Mouse (Mus musculus) embryo, embryonic 11.5 days (tissue): ENCODE measurements at regions not wholly inside any gene's neighbourhood (a gene's known extent, or its start where the extent isn't known, plus 50 kb on each side); places are given as distances from the start of the nearest gene placed in this dataset.

Experiments
- DNase-seq: peaks from one replicate; pipeline ENCODE4 v3.0.0-alpha.2; 2012; ENCODE audit warnings: low read depth, low spot score

DNA sequence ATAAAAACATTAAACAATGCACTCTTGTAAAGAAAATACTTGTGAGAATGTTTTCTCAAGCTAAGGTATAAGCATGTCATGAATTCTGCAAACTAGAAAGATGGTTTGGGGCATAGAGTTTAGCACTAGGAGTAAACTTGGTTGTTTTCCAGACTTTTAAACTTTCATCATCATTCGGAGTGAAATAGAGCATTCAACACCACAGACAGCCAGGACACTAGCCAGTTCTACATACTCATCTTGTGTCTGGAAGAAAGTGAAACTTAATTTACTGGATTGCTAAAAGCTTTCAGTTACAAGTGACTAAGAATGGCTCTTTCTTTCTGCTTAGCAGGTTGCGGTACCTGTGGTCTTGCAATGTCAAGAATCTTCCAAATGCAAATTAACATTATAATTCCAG is 119.9 kb upstream of the Kcnip4 start:
- no peak for DNase-seq

- DNase-seq: no peak
Measured at GRCm38 (mm10) chr5:49642439-49642838, 117.7 kb upstream of the Kcnip4 start.

DNA sequence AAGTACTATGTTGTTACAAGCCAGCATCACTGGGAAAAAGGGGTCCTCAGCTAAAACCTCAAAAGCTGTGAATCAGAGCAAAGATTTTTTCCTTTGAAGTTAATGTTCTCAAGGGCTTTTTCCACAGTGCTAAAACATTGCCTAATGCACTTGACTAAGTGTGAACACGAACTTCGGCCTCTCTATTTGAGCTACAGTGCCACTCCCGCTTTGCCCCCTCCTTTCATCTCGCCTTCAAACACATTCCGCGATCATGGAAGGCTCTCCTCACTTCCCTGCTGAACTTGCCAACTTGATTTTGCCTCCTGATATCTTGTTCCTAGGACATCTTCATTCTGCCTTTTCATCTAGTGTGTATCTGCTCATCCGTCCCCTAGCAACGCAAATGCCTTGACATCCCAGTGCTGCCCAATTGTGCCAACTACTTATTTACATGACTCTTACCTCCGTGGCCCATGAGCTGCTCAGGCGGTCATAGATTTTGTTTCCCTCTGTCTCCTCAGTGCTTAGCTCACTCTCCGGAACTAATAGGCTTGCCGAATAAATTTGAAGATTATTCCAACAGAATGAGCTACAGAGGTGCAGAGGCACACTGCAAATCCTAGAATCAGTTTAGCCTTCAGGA is 116.6 kb upstream of the Kcnip4 start:
- no peak for DNase-seq

- no peak for DNase-seq
Measured at GRCm38 (mm10) chr5:49639637-49640036, 114.9 kb upstream of the Kcnip4 start.

DNA sequence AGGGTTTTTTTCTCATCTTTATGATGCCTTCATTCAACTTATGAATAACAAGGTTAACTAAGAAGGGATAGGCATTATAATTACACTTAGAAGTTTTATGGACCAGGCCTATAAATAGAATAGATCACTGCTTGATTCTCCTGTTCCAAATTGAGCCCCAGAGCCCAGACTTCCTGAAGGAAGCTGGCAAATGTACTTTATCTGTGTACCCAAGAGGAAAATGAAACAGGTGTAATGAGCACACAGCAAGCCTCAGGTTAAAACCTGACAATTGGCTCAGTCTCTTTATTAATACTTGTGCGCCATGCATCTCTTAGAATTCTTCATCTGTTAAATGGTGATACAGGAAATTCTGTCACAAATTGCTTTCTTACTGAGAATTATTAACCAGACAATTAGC is 95.4 kb upstream of the Kcnip4 start:
- DNase-seq: no peak

DNA sequence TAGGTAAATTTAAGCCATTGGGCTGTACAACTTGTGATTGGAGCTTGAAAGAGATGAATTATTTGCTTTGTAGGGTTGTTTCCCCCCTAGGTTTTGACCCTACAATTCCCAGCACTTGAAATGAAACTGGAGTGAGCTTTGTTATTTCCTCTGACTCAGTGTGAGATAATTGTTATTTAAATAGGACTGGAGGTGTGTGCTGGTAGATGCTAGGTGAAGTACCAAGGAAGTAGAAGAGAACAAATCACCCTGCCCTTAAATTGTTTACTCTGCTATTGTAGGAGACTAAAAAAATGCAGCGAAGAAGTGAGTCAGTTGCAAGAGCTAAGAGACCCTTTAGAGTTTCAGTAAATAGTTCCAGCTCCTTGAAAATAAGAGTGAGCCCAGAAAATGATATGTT is 82.1 kb upstream of the Kcnip4 start:
- DNase-seq: no peak

DNA sequence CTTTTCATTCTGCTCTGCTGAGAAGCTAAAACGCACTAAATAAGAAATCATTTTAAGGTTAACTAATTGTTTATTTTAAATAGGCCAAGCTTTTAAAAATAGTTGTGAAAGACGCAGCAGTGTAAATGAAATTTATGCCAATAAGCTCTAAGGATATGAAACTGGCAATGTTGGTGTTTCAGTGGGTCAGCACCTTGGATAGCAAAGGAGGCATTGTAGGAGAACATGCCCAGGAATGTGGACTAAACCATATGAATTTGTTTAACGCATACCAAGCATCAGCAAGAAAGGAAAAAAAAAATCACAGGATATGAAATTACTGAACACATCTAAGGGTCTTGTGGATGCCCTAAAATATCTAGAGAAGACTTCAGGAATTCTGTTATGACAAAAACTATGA is 56.1 kb upstream of the Kcnip4 start:
- no peak for DNase-seq

- DNase-seq: no peak
Measured at GRCm38 (mm10) chr5:49575901-49576300, 51.2 kb upstream of the Kcnip4 start.
